Mouse (Mus musculus) forebrain, embryonic 11.5 days (tissue): Measurements from ENCODE around the gene Slc6a6. TPM values are rescaled to one million over a fixed set of nuclear protein-coding genes. Genes with fewer than 3 reads are reported as not detected.
A peak's percentile ranks its signal among the peaks of the same experiment; 100 is the strongest.

Source experiments
- ATAC-seq: fragments of 200-750 bp; cut with Nextera tagmentation; replicated peaks from 2 replicates; pipeline ENCODE4 v1.8.0; 2017; ENCODE audit warnings: moderate TSS enrichment; ENCODE audit not compliant: low FRiP score
- DNase-seq: peaks from one replicate; pipeline ENCODE4 v3.0.0-alpha.2; 2017; ENCODE audit warnings: low spot score
- H3K27ac ChIP-seq: fragments of 300-500 bp; sonication (generic); 2 replicates; pipeline ENCODE4 v1.5.1; 2014; ENCODE audit warnings: low read depth, low read length
- H3K27me3 ChIP-seq: fragments of 300-500 bp; sonication (generic); 2 replicates; pipeline ENCODE4 v1.6.1; 2014; ENCODE audit warnings: mild to moderate bottlenecking, low read length, mixed read lengths; ENCODE audit not compliant: control insufficient read depth, insufficient read depth
- H3K36me3 ChIP-seq: fragments of 300-500 bp; sonication (generic); 2 replicates; pipeline ENCODE4 v1.6.1; 2014; ENCODE audit warnings: mild to moderate bottlenecking, low read length, moderate library complexity, mixed read lengths; ENCODE audit not compliant: control insufficient read depth, insufficient read depth
- H3K4me1 ChIP-seq: fragments of 300-500 bp; sonication (generic); replicated peaks from 2 replicates; pipeline ENCODE4 v1.6.1; 2014; ENCODE audit warnings: low read length, mixed read lengths; ENCODE audit not compliant: control insufficient read depth, insufficient read depth
- H3K4me2 ChIP-seq: fragments of 300-500 bp; sonication (generic); 2 replicates; pipeline ENCODE4 v1.6.1; 2014; ENCODE audit warnings: low read depth, mild to moderate bottlenecking, low read length, moderate library complexity, mixed read lengths; ENCODE audit not compliant: severe bottlenecking
- H3K4me3 ChIP-seq: fragments of 300-500 bp; sonication (generic); 2 replicates; pipeline ENCODE4 v1.5.1; 2014; ENCODE audit warnings: low read depth, low read length
- H3K9ac ChIP-seq: fragments of 300-500 bp; sonication (generic); 2 replicates; pipeline ENCODE4 v1.6.1; 2014; ENCODE audit warnings: low read length
- H3K9me3 ChIP-seq: fragments of 300-500 bp; sonication (generic); 2 replicates; pipeline ENCODE4 v1.6.1; 2016; ENCODE audit warnings: low read length, mixed read lengths; ENCODE audit not compliant: control insufficient read depth
- WGBS: fragments of 180-500 bp; shearing (Covaris S2); extraction: QIAGEN DNeasy Blood & Tissue Kit; methylation state at CpG from one replicate; pipeline ENCODE4 v1.1.7; 2014; 5-methylcytosine and 5-hydroxymethylcytosine counted together
- polyA plus RNA-seq: library from polyadenylated mRNA; unstranded; fragments of >200 nt; fragmentation: Nextera tagmentation; extraction: Ambion mirVana; gene quantifications from 2 replicates; pipeline ENCODE4 v1.2.1, GENCODE M21; 2014

The Slc6a6 gene
- polyA plus RNA-seq, 1 experiment from 2014 or later: 49.3 TPM

GRCm38 (mm10) chr6:91679095-91679577 is 4.7 kb upstream of the Slc6a6 start:
- no peak overlapping the region for H3K27ac ChIP-seq
- H3K36me3 ChIP-seq: no peaks in the 10 kb centered on the region
- DNase-seq (no peak), ATAC-seq (no peak)
- H3K4me3 ChIP-seq: no peak overlapping the region
- H3K4me1 ChIP-seq: peaks cover 2% of the 10 kb centered on the region; the same call in 1 of the 2 replicates
- H3K4me2 ChIP-seq: no peak overlapping the region
- H3K9ac ChIP-seq: no peak overlapping the region
- H3K27me3 ChIP-seq: no peaks in the 10 kb centered on the region
- H3K9me3 ChIP-seq: no peaks in the 10 kb centered on the region
- WGBS: 77% methylated on average over 10 of the region's 10 CpGs

GRCm38 (mm10) chr6:91679716-91680115 is 4.1 kb upstream of the Slc6a6 start:
- Histone ChIP-seq H3K4me1 (peaks cover 3% of the 10 kb centered on the region), H3K36me3 (no peaks in the 10 kb centered on the region), H3K27me3 (no peaks in the 10 kb centered on the region), H3K9ac (no peak overlapping the region), H3K27ac (no peak overlapping the region), H3K9me3 (no peaks in the 10 kb centered on the region), H3K4me2 (no peak overlapping the region), H3K4me3 (no peak overlapping the region)
- ATAC-seq (no peak), DNase-seq (no peak)
- WGBS: 80% methylated on average over 6 of the region's 6 CpGs

GRCm38 (mm10) chr6:91681841-91682240 is 2.0 kb upstream of the Slc6a6 start:
- 82% methylated on average over 4 of the region's 4 CpGs for WGBS

GRCm38 (mm10) chr6:91683121-91683520 is 732 bp upstream of the Slc6a6 start:
- peaks cover 13% of the 10 kb centered on the region for H3K4me1 ChIP-seq
- H3K4me2 ChIP-seq: no peak overlapping the region; the same call in 1 of the 2 replicates

More at GRCm38 (mm10) chr6:91681841-91682240, 2.0 kb upstream of the Slc6a6 start:
- H3K9ac ChIP-seq: no peak overlapping the region
- H3K9me3 ChIP-seq: no peaks in the 10 kb centered on the region
- no peak for ATAC-seq
- no peak overlapping the region for H3K4me2 ChIP-seq
- no peak for DNase-seq
- H3K4me1 ChIP-seq: peaks cover 13% of the 10 kb centered on the region
- no peak overlapping the region for H3K27ac ChIP-seq
- no peak overlapping the region for H3K4me3 ChIP-seq
- H3K27me3 ChIP-seq: no peaks in the 10 kb centered on the region
- H3K36me3 ChIP-seq: no peaks in the 10 kb centered on the region

GRCm38 (mm10) chr6:91684474-91684829 is 599 bp downstream of the Slc6a6 start:
- peak overlapping the region; percentile 93 for H3K4me2 ChIP-seq
- peak; percentile 42 for ATAC-seq
- peaks cover 14% of the 10 kb centered on the region for H3K4me1 ChIP-seq
- no peaks in the 10 kb centered on the region for H3K36me3 ChIP-seq
- 13% methylated on average over 13 of the region's 13 CpGs for WGBS
- H3K27ac ChIP-seq: peak overlapping the region; percentile 89
- no peaks in the 10 kb centered on the region for H3K9me3 ChIP-seq
- H3K27me3 ChIP-seq: no peaks in the 10 kb centered on the region
- peak overlapping the region; percentile 95 for H3K9ac ChIP-seq
- H3K4me3 ChIP-seq: peak overlapping the region; percentile 84
- DNase-seq: no peak

More at GRCm38 (mm10) chr6:91683121-91683520, 732 bp upstream of the Slc6a6 start:
- WGBS: 54% methylated on average over 3 of the region's 3 CpGs
- H3K27ac ChIP-seq: peak overlapping the region; percentile 89; the same call in 1 of the 2 replicates
- peak overlapping the region; percentile 95 for H3K9ac ChIP-seq
- peak overlapping the region; percentile 84; the same call in 1 of the 2 replicates for H3K4me3 ChIP-seq
- no peaks in the 10 kb centered on the region for H3K36me3 ChIP-seq
- DNase-seq (peak; percentile 58), ATAC-seq (no peak)
- no peaks in the 10 kb centered on the region for H3K9me3 ChIP-seq
- H3K27me3 ChIP-seq: no peaks in the 10 kb centered on the region

GRCm38 (mm10) chr6:91684831-91685532 is 1.1 kb downstream of the Slc6a6 start:
- ATAC-seq (no peak), DNase-seq (no peak)
- peaks cover 14% of the 10 kb centered on the region for H3K4me1 ChIP-seq
- no peaks in the 10 kb centered on the region for H3K9me3 ChIP-seq
- no peaks in the 10 kb centered on the region for H3K27me3 ChIP-seq
- H3K36me3 ChIP-seq: no peaks in the 10 kb centered on the region
- H3K4me3 ChIP-seq: peak overlapping the region; percentile 84
- H3K4me2 ChIP-seq: peak overlapping the region; percentile 93
- H3K27ac ChIP-seq: no peak overlapping the region
- peak overlapping the region; percentile 95 for H3K9ac ChIP-seq
- 35% methylated on average over 17 of the region's 17 CpGs for WGBS

- H3K4me1 ChIP-seq: peaks cover 16% of the 10 kb centered on the region
- no peaks in the 10 kb centered on the region for H3K27me3 ChIP-seq
- DNase-seq: no peak
- H3K36me3 ChIP-seq: no peaks in the 10 kb centered on the region
- no peak overlapping the region for H3K27ac ChIP-seq
- H3K9ac ChIP-seq: no peak overlapping the region
- 49% methylated on average over 2 of the region's 2 CpGs for WGBS
- H3K4me2 ChIP-seq: peak overlapping the region; percentile 93; the same call in 1 of the 2 replicates
- peak overlapping the region; percentile 84; the same call in 1 of the 2 replicates for H3K4me3 ChIP-seq
- no peaks in the 10 kb centered on the region for H3K9me3 ChIP-seq
- ATAC-seq: no peak
Measured at GRCm38 (mm10) chr6:91685533-91685883, 1.7 kb downstream of the Slc6a6 start.

- Histone ChIP-seq H3K36me3 (no peaks in the 10 kb centered on the region), H3K4me3 (0 out of 2 replicates have a peak overlapping the region, but pooled peaks have one; percentile 5), H3K27ac (no peak overlapping the region), H3K9me3 (no peaks in the 10 kb centered on the region), H3K4me1 (peaks cover 16% of the 10 kb centered on the region), H3K27me3 (no peaks in the 10 kb centered on the region), H3K9ac (no peak overlapping the region), H3K4me2 (peak overlapping the region; percentile 24; the same call in 1 of the 2 replicates)
- 87% methylated on average over 7 of the region's 7 CpGs for WGBS
- DNase-seq (no peak), ATAC-seq (no peak)
Measured at GRCm38 (mm10) chr6:91685896-91686295, 2.0 kb downstream of the Slc6a6 start.
